Mouse (Mus musculus): Measurements from ENCODE around the gene Prkcg. TPM values are rescaled to one million over a fixed set of nuclear protein-coding genes. Genes with fewer than 3 reads are reported as not detected.

The Prkcg gene
- polyA plus RNA-seq, 1 experiment from 2014 or later = 0.33 TPM

DNA sequence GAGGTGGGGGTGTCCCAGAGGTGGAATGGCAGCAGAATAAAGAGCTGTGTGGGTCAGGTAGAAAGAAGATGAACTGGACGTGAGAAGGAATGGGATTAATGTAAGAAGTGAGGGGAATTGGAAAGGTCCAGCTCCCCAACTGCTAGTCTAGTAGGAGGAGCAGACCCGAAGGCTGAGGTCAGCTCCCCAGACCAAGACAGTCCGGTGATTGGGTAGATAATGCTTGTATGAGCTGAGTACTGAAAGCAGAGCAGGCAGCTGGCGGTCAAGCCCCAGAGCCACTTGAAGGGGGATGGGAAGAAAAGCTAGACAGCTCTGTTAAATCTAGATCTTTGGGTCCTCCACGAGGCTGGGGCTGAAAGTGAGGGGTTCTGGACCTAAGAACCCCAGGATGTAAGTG lies 44.6 kb downstream of the Prkcg start:
- no peak for ATAC-seq (replicated peaks; ENCODE audit: extremely low read depth, insufficient read depth, low FRiP score)
- H3K9ac ChIP-seq (ENCODE audit: low read length) = no peak overlapping the region
- peak overlapping the region; percentile 54 for H3K4me3 ChIP-seq (ENCODE audit: low read length)
- H3K4me1 ChIP-seq (ENCODE audit: control insufficient read depth, insufficient read depth, low read length) = peaks cover 18% of the 10 kb centered on the region
- no peaks in the 10 kb centered on the region for H3K9me3 ChIP-seq (replicated peaks; ENCODE audit: control insufficient read depth, low read length)
- peaks cover 39% of the 10 kb centered on the region for H3K27me3 ChIP-seq (ENCODE audit: control insufficient read depth, insufficient read depth, low read length)
- 6% methylated on average over 5 of the region's 5 CpGs for WGBS
- no peaks in the 10 kb centered on the region for H3K36me3 ChIP-seq (ENCODE audit: control insufficient read depth, insufficient read depth)
- peak overlapping the region; percentile 69 for H3K4me2 ChIP-seq (ENCODE audit: low read depth, low read length)
- H3K27ac ChIP-seq (ENCODE audit: low read length) = no peak overlapping the region

DNA sequence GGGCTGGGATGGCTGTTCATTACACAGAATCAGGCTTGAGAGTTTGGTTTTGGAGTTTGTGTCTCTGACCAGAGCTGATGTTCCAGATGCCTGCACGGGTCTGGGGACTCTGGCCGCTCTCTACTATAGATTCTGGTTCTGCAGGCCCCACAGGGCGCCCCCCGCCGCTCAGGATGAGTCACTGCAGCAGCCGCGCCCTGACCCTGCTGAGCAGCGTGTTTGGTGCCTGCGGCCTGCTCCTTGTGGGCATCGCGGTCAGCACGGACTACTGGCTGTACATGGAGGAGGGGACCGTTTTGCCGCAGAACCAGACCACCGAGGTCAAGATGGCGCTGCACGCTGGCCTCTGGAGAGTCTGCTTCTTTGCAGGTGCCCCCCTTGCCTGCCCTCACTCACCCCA lies 47.4 kb downstream of the Prkcg start:
- Histone ChIP-seq H3K27me3 (ENCODE audit: control insufficient read depth, insufficient read depth, low read length) (peaks cover 32% of the 10 kb centered on the region), H3K9ac (ENCODE audit: low read length) (no peak overlapping the region), H3K27ac (ENCODE audit: low read length) (no peak overlapping the region), H3K4me2 (ENCODE audit: low read depth, low read length) (no peak overlapping the region), H3K36me3 (ENCODE audit: control insufficient read depth, insufficient read depth) (no peaks in the 10 kb centered on the region), H3K4me1 (ENCODE audit: control insufficient read depth, insufficient read depth, low read length) (peaks cover 15% of the 10 kb centered on the region; the same call in 1 of the 2 replicates), H3K9me3 (replicated peaks; ENCODE audit: control insufficient read depth, low read length) (no peaks in the 10 kb centered on the region), H3K4me3 (ENCODE audit: low read length) (no peak overlapping the region)
- no peak for ATAC-seq (replicated peaks; ENCODE audit: extremely low read depth, insufficient read depth, low FRiP score)
- WGBS = 63% methylated on average over 17 of the region's 17 CpGs

DNA sequence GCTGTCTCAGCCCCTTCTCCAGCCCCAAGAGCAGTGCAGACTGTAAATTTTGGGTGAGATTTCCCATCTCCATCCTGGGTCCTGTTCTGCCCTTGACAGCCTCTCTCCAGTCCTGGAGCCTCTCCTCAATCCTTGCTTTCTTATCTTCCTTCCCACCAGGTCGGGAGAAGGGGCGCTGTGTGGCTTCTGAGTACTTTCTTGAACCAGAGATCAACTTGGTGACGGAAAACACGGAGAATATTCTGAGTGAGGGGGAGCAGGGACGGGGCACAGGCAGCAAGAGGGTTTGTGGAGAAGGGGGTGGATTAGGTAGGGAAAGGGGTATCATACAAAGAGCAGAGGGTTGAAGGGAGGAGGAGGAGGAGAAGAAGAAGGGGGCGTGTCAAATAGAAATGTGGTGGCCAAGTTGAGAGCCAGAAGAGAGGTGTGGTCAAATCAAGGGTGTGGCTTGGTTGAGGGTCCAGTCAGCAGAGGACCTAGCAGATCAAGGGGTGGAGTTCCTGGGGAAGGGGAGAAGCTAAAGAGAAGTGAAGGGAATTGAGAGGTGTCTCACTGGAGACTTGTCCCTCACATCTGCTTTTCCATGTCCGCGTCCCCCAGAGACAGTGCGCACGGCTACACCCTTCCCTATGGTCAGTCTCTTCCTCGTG lies 49.4 kb downstream of the Prkcg start:
- Histone ChIP-seq H3K9ac (ENCODE audit: low read length) (no peak overlapping the region), H3K4me1 (ENCODE audit: control insufficient read depth, insufficient read depth, low read length) (0 out of 2 replicates have a peak, but pooled peaks cover 2% of the 10 kb centered on the region), H3K4me3 (ENCODE audit: low read length) (no peak overlapping the region), H3K27me3 (ENCODE audit: control insufficient read depth, insufficient read depth, low read length) (peaks cover 18% of the 10 kb centered on the region), H3K36me3 (ENCODE audit: control insufficient read depth, insufficient read depth) (no peaks in the 10 kb centered on the region), H3K27ac (ENCODE audit: low read length) (no peak overlapping the region), H3K9me3 (replicated peaks; ENCODE audit: control insufficient read depth, low read length) (no peaks in the 10 kb centered on the region), H3K4me2 (ENCODE audit: low read depth, low read length) (no peak overlapping the region)
- 58% methylated on average over 11 of the region's 11 CpGs for WGBS
- no peak for ATAC-seq (replicated peaks; ENCODE audit: extremely low read depth, insufficient read depth, low FRiP score)

DNA sequence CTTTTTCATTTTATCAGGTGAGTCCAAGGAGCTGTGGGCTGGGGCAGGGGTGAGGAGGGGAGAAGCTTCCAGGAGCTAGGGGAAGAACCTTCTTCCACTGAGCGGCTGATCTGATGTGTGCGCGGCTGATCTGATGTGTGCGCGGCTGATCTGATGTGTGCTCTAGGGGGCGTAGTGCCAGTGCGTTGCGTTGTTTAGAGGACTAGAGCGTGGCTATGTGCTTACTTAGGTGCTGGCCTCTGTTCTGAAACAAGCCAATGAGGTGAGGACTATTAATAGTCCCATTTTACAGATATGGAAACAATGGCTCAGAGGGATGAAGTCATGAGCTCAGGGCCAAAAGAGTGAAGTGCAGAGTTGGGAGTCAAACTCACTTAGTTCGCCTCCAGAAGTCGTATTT lies 50.0 kb downstream of the Prkcg start:
- Histone ChIP-seq H3K9me3 (replicated peaks; ENCODE audit: control insufficient read depth, low read length) (no peaks in the 10 kb centered on the region), H3K27ac (ENCODE audit: low read length) (no peak overlapping the region), H3K27me3 (ENCODE audit: control insufficient read depth, insufficient read depth, low read length) (peaks cover 12% of the 10 kb centered on the region), H3K9ac (ENCODE audit: low read length) (no peak overlapping the region), H3K36me3 (ENCODE audit: control insufficient read depth, insufficient read depth) (no peaks in the 10 kb centered on the region), H3K4me3 (ENCODE audit: low read length) (no peak overlapping the region), H3K4me1 (ENCODE audit: control insufficient read depth, insufficient read depth, low read length) (no peaks in the 10 kb centered on the region), H3K4me2 (ENCODE audit: low read depth, low read length) (no peak overlapping the region)
- 76% methylated on average over 11 of the region's 11 CpGs for WGBS
- ATAC-seq (replicated peaks; ENCODE audit: extremely low read depth, insufficient read depth, low FRiP score) = no peak

DNA sequence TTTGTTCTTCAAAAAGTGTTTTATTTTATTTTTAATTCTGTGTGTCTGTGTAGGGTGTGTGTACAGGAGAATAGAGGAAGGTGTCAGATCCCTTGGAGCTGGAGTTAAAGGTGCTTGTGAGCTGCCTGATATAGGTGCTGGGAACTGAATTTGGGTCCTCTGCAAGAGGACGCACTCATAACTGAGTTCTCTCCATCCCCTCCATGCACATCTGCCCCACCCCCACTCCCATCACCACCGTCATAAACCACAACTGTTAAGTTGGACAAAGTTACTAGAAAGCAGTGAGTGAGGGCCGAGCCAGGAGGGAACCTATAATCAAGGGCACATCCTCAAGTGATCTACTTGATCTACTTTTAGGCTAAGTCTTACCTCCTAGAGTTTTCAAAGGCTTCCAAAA lies 54.9 kb downstream of the Prkcg start:
- 76% methylated on average over 3 of the region's 3 CpGs for WGBS
- Histone ChIP-seq H3K9me3 (replicated peaks; ENCODE audit: control insufficient read depth, low read length) (no peaks in the 10 kb centered on the region), H3K27me3 (ENCODE audit: control insufficient read depth, insufficient read depth, low read length) (no peaks in the 10 kb centered on the region)

DNA sequence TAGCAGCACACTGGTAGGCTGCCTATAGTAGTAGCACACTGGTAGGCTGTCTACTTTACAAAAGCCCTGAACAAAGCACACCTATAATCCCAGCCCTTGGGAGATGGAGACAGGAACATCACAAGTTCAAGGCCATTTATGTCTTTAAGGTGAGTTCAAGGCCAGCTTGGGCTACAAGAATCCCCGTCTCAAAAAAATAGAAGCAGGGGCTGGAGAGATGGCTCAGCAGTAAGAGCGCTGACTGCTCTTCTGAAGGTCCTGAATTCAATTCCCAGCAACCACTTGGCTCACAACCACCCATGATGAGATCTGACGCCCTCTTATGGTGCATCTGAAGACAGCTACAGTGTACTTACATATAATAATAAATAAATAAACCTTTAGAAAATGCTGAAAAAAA lies 56.3 kb downstream of the Prkcg start:
- Histone ChIP-seq H3K4me3 (ENCODE audit: low read length) (no peak overlapping the region), H3K4me2 (ENCODE audit: low read depth, low read length) (no peak overlapping the region), H3K27ac (ENCODE audit: low read length) (no peak overlapping the region), H3K27me3 (ENCODE audit: control insufficient read depth, insufficient read depth, low read length) (no peaks in the 10 kb centered on the region), H3K4me1 (ENCODE audit: control insufficient read depth, insufficient read depth, low read length) (no peaks in the 10 kb centered on the region), H3K9me3 (replicated peaks; ENCODE audit: control insufficient read depth, low read length) (no peaks in the 10 kb centered on the region), H3K36me3 (ENCODE audit: control insufficient read depth, insufficient read depth) (no peaks in the 10 kb centered on the region), H3K9ac (ENCODE audit: low read length) (no peak overlapping the region)
- ATAC-seq (replicated peaks; ENCODE audit: extremely low read depth, insufficient read depth, low FRiP score) = no peak
- 77% methylated on average over 3 of the region's 3 CpGs for WGBS

More for the DNA sequence above, 54.9 kb downstream of the Prkcg start:
- no peak overlapping the region for H3K4me3 ChIP-seq (ENCODE audit: low read length)
- H3K4me1 ChIP-seq (ENCODE audit: control insufficient read depth, insufficient read depth, low read length) = no peaks in the 10 kb centered on the region
- H3K36me3 ChIP-seq (ENCODE audit: control insufficient read depth, insufficient read depth) = no peaks in the 10 kb centered on the region
- H3K4me2 ChIP-seq (ENCODE audit: low read depth, low read length) = no peak overlapping the region
- no peak overlapping the region for H3K27ac ChIP-seq (ENCODE audit: low read length)
- no peak for ATAC-seq (replicated peaks; ENCODE audit: extremely low read depth, insufficient read depth, low FRiP score)
- H3K9ac ChIP-seq (ENCODE audit: low read length) = no peak overlapping the region

DNA sequence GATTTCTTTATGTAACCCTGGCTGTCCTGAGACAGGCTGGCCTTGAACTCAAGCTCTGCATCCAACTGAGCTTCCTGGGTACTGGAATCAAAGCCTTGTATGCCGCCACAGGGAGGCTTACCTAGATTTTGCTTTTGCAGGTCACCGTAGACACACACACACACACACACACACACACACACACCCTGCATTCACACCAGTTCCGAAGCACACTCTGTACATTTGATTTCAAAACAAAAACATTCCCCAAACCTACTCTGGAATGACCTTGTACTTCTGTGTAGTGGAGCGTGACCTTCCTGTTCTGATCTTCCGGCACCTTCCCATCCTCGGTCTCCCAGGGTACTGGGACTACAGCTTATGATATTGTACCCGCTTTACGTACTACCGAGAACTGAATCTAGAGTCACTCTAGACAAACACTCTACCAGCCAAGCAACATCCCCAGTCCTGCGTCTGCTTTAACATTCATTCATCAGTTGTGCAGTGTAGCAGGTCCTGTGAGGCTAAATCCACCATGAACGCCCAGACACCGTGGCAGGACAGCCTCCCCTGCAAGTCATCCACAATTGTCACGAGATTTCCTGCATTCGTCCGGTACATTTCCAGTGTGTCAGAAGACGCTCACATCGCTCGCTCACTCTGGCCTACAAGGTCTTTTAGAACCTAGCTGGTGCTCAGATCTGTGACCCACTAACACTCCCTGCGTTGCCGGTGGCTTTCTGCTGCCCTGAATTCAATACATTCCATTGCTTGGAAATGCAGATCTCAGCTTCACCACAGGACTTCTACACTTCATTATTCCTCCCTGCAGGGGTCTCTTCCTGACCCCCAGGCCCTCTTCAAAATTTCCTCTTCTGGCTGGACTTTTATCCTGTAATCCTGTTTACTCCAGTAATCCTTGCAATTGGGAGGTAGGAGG lies 58.6 kb downstream of the Prkcg start:
- no peaks in the 10 kb centered on the region for H3K27me3 ChIP-seq (ENCODE audit: control insufficient read depth, insufficient read depth, low read length)
- 59% methylated on average over 20 of the region's 20 CpGs for WGBS
- no peak overlapping the region for H3K27ac ChIP-seq (ENCODE audit: low read length)
- no peak overlapping the region for H3K4me3 ChIP-seq (ENCODE audit: low read length)
- H3K9ac ChIP-seq (ENCODE audit: low read length) = no peak overlapping the region
- H3K36me3 ChIP-seq (ENCODE audit: control insufficient read depth, insufficient read depth) = no peaks in the 10 kb centered on the region
- ATAC-seq (replicated peaks; ENCODE audit: extremely low read depth, insufficient read depth, low FRiP score) = no peak
- H3K4me1 ChIP-seq (ENCODE audit: control insufficient read depth, insufficient read depth, low read length) = no peaks in the 10 kb centered on the region
- H3K4me2 ChIP-seq (ENCODE audit: low read depth, low read length) = no peak overlapping the region
- no peaks in the 10 kb centered on the region for H3K9me3 ChIP-seq (replicated peaks; ENCODE audit: control insufficient read depth, low read length)

DNA sequence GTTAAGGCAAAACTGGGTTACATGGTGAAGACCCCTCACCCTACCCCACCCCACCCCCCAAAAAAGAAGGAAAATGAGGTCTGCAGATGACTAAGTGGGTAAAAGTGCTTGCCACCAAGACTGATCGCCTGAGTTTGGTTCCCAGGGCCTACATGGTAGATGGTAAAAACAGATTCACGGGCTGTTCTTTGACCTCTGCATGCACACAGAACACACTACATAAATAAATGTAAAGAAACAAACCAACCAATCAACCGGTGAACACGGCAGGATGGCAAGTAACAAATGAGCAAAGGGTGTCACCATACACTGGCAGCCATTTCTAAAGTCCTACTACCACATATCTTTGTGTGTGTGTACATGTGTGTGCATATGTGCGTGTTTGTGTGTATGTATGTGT lies 59.3 kb downstream of the Prkcg start:
- Histone ChIP-seq H3K27me3 (ENCODE audit: control insufficient read depth, insufficient read depth, low read length) (no peaks in the 10 kb centered on the region), H3K9ac (ENCODE audit: low read length) (no peak overlapping the region), H3K4me3 (ENCODE audit: low read length) (no peak overlapping the region), H3K9me3 (replicated peaks; ENCODE audit: control insufficient read depth, low read length) (no peaks in the 10 kb centered on the region), H3K27ac (ENCODE audit: low read length) (no peak overlapping the region), H3K36me3 (ENCODE audit: control insufficient read depth, insufficient read depth) (no peaks in the 10 kb centered on the region), H3K4me2 (ENCODE audit: low read depth, low read length) (no peak overlapping the region), H3K4me1 (ENCODE audit: control insufficient read depth, insufficient read depth, low read length) (no peaks in the 10 kb centered on the region)
- WGBS = 66% methylated on average over 5 of the region's 5 CpGs
- no peak for ATAC-seq (replicated peaks; ENCODE audit: extremely low read depth, insufficient read depth, low FRiP score)

DNA sequence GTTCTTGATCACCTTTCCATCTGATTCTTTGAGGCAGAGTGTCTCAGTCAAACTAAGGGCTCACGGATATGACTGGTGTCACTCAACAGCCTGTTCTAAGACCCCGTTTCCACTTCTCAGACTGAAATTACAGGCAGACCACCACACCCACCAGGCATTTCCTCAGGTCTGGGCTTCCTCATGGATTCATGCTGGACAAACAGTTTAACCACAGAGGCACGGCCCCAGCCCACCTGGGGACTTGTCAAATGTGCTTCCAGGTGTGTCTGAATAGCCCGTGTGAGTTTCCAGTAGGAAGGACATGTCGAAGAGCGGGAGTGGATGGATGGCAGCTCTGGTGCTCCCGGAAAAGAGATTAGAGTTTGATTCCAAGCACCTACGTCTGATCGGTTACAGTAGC lies 60.8 kb downstream of the Prkcg start:
- no peak for ATAC-seq (replicated peaks; ENCODE audit: extremely low read depth, insufficient read depth, low FRiP score)
- WGBS = 81% methylated on average over 9 of the region's 9 CpGs
- Histone ChIP-seq H3K4me3 (ENCODE audit: low read length) (no peak overlapping the region), H3K9ac (ENCODE audit: low read length) (no peak overlapping the region), H3K9me3 (replicated peaks; ENCODE audit: control insufficient read depth, low read length) (no peaks in the 10 kb centered on the region), H3K4me1 (ENCODE audit: control insufficient read depth, insufficient read depth, low read length) (no peaks in the 10 kb centered on the region), H3K4me2 (ENCODE audit: low read depth, low read length) (no peak overlapping the region), H3K36me3 (ENCODE audit: control insufficient read depth, insufficient read depth) (no peaks in the 10 kb centered on the region), H3K27me3 (ENCODE audit: control insufficient read depth, insufficient read depth, low read length) (no peaks in the 10 kb centered on the region), H3K27ac (ENCODE audit: low read length) (no peak overlapping the region)
